Mouse (Mus musculus) macrophage (primary cell): ENCODE results near the gene Pcbp3. TPM values are rescaled to one million over a fixed set of nuclear protein-coding genes. Genes with fewer than 3 reads are reported as not detected.

Experiments
- H3K27ac ChIP-seq: fragments of 350-480 bp; formaldehyde crosslinking; 2 replicates; pipeline ENCODE4 v1.9.0; 2021
- H3K36me3 ChIP-seq: fragments of 350-480 bp; formaldehyde crosslinking; 2 replicates; pipeline ENCODE4 v1.9.0; 2021; ENCODE audit errors: inconsistent target
- H3K4me3 ChIP-seq: fragments of 350-480 bp; formaldehyde crosslinking; 2 replicates; pipeline ENCODE4 v1.9.0; 2021; ENCODE audit errors: inconsistent target
- H3K79me2 ChIP-seq: fragments of 350-480 bp; formaldehyde crosslinking; 2 replicates; pipeline ENCODE4 v1.9.0; 2021; ENCODE audit errors: inconsistent target
- WGBS: methylation state at CpG from one replicate; pipeline ENCODE4 v1.1.7; 2026; ENCODE audit warnings: inconsistent platforms; ENCODE audit not compliant: missing documents; 5-methylcytosine and 5-hydroxymethylcytosine counted together
- polyA plus RNA-seq: library from polyadenylated mRNA; stranded (reverse); fragments of 250-400 nt; gene quantifications from 3 replicates; pipeline ENCODE4 v1.2.4, GENCODE M21; 2018; ENCODE audit warnings: inconsistent platforms

Gene Pcbp3
- polyA plus RNA-seq, 1 experiment from 2014 or later = 1.6 TPM

DNA sequence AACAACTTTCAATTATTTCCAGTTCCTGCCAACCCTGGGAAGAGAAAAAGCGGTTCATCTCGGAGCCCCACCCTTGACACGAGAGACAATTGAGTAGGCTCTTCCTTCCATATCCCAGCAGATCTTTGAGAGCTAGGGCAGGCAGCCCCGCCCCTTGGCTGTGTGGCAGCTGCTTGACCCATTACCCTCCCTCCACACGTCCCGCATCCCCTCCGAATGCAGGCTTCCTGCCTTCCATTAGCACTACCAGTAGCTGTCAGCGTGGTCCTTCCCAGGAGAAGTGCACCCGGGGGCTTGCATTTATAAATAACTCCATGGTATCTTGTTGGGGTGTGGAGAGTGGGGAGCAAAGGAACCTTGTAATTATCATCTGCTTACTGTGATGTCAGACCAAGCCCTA is 2.3 kb upstream of the Pcbp3 start:
- Histone ChIP-seq H3K79me2 (no peaks in the 10 kb centered on the region), H3K27ac (no peak overlapping the region), H3K4me3 (no peak overlapping the region), H3K36me3 (no peaks in the 10 kb centered on the region)
- 66% methylated on average over 9 of the region's 9 CpGs for WGBS

- H3K79me2 ChIP-seq = no peaks in the 10 kb centered on the region
- no peaks in the 10 kb centered on the region for H3K36me3 ChIP-seq
- H3K4me3 ChIP-seq = no peak overlapping the region
- no peak overlapping the region for H3K27ac ChIP-seq
- WGBS = 32% methylated on average over 11 of the region's 11 CpGs
Measured at GRCm38 (mm10) chr10:76961156-76961555, 531 bp downstream of the Pcbp3 start.

GRCm38 (mm10) chr10:76958201-76958600 is 3.5 kb downstream of the Pcbp3 start:
- no peak overlapping the region for H3K4me3 ChIP-seq
- no peak overlapping the region for H3K27ac ChIP-seq
- no peaks in the 10 kb centered on the region for H3K36me3 ChIP-seq
- H3K79me2 ChIP-seq = no peaks in the 10 kb centered on the region
- 44% methylated on average over 2 of the region's 3 CpGs for WGBS

DNA sequence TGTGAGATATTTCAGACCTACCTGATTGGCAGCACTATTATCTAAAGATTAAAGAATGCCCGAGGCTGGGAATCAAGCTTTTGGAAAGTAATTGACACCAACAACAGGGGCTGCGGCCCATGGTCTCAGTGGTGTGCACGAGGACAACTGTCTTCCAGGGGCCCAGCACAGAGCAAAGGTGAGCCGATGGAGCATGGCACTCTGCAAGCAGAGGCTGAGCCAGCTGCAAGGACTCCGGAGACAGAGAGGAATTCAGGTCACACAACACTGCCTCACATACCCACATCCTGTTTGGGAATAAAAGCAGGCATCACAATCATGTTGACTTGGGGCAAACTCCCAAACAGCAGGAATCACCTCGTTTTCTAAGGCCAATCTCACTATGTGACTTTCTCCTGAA is 5.5 kb downstream of the Pcbp3 start:
- Histone ChIP-seq H3K4me3 (no peak overlapping the region), H3K79me2 (no peaks in the 10 kb centered on the region), H3K27ac (no peak overlapping the region), H3K36me3 (no peaks in the 10 kb centered on the region)
- 75% methylated on average over 6 of the region's 6 CpGs for WGBS

DNA sequence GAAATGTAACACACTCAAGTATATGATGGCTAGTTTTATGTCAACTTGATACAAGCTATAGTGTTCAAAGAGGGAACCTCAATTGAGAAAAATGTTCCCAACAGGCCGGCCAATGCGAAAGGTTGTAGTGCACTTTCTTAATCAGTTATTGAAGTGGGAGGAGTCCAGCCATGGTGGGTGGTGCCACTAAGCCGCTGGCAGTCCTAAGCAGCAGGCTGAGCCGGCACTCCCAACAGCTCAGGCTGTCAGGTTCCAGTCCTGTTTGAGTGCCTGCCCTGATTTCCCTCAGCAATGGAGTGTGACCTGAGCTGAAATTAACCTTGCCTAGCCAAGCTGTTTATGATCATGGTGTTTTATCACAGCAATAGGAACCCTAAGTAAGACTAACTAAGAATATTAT is 20.6 kb downstream of the Pcbp3 start:
- WGBS = 91% methylated on average over 4 of the region's 4 CpGs
- Histone ChIP-seq H3K36me3 (no peaks in the 10 kb centered on the region), H3K4me3 (no peak overlapping the region), H3K79me2 (no peaks in the 10 kb centered on the region), H3K27ac (no peak overlapping the region)

GRCm38 (mm10) chr10:76936827-76937226 is 24.9 kb downstream of the Pcbp3 start:
- H3K79me2 ChIP-seq = no peaks in the 10 kb centered on the region
- H3K36me3 ChIP-seq = no peaks in the 10 kb centered on the region
- 91% methylated on average over 6 of the region's 6 CpGs for WGBS
- no peak overlapping the region for H3K27ac ChIP-seq
- no peak overlapping the region for H3K4me3 ChIP-seq

- 95% methylated on average over 5 of the region's 5 CpGs for WGBS
Measured at GRCm38 (mm10) chr10:76934805-76935204, 26.9 kb downstream of the Pcbp3 start.

GRCm38 (mm10) chr10:76931794-76932193 is 29.9 kb downstream of the Pcbp3 start:
- Histone ChIP-seq H3K27ac (no peak overlapping the region), H3K79me2 (no peaks in the 10 kb centered on the region), H3K36me3 (no peaks in the 10 kb centered on the region), H3K4me3 (no peak overlapping the region)
- WGBS = 74% methylated on average over 1 of the region's 1 CpGs

More at GRCm38 (mm10) chr10:76934805-76935204, 26.9 kb downstream of the Pcbp3 start:
- H3K27ac ChIP-seq = no peak overlapping the region
- no peak overlapping the region for H3K4me3 ChIP-seq
- H3K36me3 ChIP-seq = no peaks in the 10 kb centered on the region
- no peaks in the 10 kb centered on the region for H3K79me2 ChIP-seq

DNA sequence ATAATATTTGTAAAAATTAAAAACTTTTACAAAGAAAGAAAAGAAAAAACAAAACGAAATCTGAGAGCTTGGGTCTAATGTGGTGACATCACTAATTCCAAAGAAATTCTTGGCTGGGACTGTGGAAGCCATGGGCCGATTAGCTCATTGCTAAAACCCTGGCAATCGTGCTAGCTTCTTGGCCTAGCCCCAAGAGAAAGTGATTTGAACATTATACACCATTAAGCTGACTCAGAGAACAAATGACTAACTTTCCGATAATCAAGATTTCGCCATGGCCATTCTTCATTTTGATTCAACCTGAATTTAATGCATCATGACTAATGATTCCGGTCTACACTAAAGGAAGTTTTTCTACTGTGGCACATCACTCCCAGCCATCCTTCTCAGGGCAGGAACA is 30.6 kb downstream of the Pcbp3 start:
- Histone ChIP-seq H3K79me2 (no peaks in the 10 kb centered on the region), H3K27ac (no peak overlapping the region), H3K4me3 (no peak overlapping the region), H3K36me3 (no peaks in the 10 kb centered on the region)
- WGBS = 91% methylated on average over 6 of the region's 6 CpGs

DNA sequence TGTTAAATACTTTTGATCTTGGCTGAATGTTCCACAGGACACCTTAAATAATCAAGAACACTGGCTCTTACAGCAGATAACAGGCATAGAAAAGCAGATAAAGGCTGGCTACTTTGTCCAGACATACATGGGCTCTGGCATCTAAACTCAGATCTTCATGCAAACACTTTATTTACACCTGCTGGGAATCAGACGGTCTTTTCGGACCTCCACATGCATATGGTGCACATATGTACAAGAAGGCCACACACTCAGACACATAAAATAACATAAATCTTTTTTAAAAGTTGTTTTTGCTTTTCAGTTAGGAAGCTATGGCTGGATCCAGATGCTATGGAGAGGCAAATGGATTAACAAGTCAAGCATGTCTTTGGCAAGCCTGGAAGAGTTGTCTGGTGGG is 37.2 kb downstream of the Pcbp3 start:
- Histone ChIP-seq H3K36me3 (no peaks in the 10 kb centered on the region), H3K79me2 (no peaks in the 10 kb centered on the region), H3K27ac (no peak overlapping the region), H3K4me3 (no peak overlapping the region)
- 91% methylated on average over 2 of the region's 2 CpGs for WGBS

DNA sequence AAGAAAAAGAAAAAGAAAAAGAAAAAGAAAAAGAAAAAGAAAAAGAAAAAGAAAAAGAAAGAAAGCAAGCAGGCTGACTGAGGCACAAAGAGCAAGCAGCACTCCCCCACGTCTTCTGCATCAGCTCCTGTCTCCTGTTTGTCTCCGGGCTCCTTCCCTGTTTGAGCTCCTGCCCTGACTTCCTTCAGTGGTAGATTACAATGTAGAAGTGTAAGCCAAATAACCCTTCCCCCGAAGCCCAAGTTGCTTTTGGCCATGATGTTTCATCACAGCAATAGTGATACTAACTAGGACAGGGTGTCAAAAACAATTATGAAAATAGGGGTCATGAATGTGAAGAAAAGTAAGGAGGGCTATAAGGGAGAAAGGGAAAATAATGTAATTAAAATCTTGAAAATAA is 43.6 kb downstream of the Pcbp3 start:
- H3K36me3 ChIP-seq = no peaks in the 10 kb centered on the region
- WGBS = 87% methylated on average over 3 of the region's 3 CpGs
- H3K79me2 ChIP-seq = no peaks in the 10 kb centered on the region
- H3K27ac ChIP-seq = no peak overlapping the region
- H3K4me3 ChIP-seq = no peak overlapping the region

GRCm38 (mm10) chr10:76906434-76906833 is 55.3 kb downstream of the Pcbp3 start:
- Histone ChIP-seq H3K79me2 (no peaks in the 10 kb centered on the region), H3K27ac (no peak overlapping the region), H3K4me3 (no peak overlapping the region), H3K36me3 (no peaks in the 10 kb centered on the region)
- 33% methylated on average over 10 of the region's 10 CpGs for WGBS

DNA sequence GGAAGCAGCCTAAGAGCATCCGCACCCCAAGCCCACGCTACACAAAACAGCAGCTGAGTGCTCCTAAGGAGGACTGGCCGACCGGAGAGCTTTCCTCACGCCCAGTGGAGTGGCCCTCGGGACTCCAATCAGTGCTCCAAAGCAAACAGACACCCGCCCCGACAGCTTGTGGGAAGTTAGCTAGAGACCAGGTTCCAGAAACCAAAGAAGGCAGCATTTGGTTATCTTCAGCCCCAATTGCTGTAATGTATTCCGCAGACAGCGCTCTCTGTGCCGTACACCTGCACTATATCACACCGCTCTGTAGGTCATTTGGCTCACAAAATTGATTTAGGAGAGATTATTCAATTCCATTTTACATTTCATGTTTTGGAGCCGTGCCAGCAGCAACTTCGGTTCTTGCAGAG is 55.7 kb downstream of the Pcbp3 start:
- Histone ChIP-seq H3K27ac (no peak overlapping the region), H3K79me2 (no peaks in the 10 kb centered on the region), H3K4me3 (no peak overlapping the region), H3K36me3 (no peaks in the 10 kb centered on the region)
- 80% methylated on average over 14 of the region's 14 CpGs for WGBS

- Histone ChIP-seq H3K36me3 (no peaks in the 10 kb centered on the region), H3K27ac (no peak overlapping the region), H3K79me2 (no peaks in the 10 kb centered on the region), H3K4me3 (no peak overlapping the region)
- 73% methylated on average over 3 of the region's 3 CpGs for WGBS
Measured at GRCm38 (mm10) chr10:76903694-76904093, 58.0 kb downstream of the Pcbp3 start.

GRCm38 (mm10) chr10:76903099-76903498 is 58.6 kb downstream of the Pcbp3 start:
- 61% methylated on average over 3 of the region's 3 CpGs for WGBS
- Histone ChIP-seq H3K4me3 (no peak overlapping the region), H3K27ac (no peak overlapping the region), H3K36me3 (no peaks in the 10 kb centered on the region), H3K79me2 (no peaks in the 10 kb centered on the region)

DNA sequence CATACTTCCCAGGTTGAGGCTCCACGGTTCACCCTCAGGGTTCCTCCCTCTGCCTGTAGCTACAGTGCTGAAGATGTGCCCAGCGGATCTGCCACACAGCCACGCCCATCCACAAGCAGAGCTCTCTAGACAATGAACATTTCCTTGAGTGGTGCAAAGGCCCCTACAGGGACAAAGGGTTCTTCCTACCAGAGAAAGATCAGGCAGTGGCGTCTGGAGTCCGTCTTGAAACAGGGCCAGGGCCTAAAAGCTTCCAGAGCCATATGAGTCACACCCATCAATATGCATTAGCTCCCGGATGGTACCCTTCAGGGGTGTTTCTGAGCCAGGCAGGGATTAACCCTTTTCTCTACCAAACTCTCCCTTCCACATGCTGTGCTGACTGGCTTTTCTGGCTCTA is 59.1 kb downstream of the Pcbp3 start:
- WGBS = 85% methylated on average over 6 of the region's 6 CpGs
- Histone ChIP-seq H3K79me2 (no peaks in the 10 kb centered on the region), H3K36me3 (no peaks in the 10 kb centered on the region), H3K27ac (no peak overlapping the region), H3K4me3 (no peak overlapping the region)
